Mouse (Mus musculus) heart, postnatal 0 days (tissue): ENCODE data around the gene Rock2. TPM values are rescaled to one million over a fixed set of nuclear protein-coding genes. Genes with fewer than 3 reads are reported as not detected.

ENCODE experiments used
- ATAC-seq: fragments of 200-750 bp; cut with Nextera tagmentation; 2 replicates; pipeline ENCODE4 v1.8.0; 2017; ENCODE audit warnings: low read depth, moderate number of reproducible peaks, moderate library complexity; ENCODE audit not compliant: insufficient read depth
- DNase-seq: peaks from one replicate; pipeline ENCODE4 v3.0.0-alpha.2; 2016; ENCODE audit warnings: low spot score
- H3K27ac ChIP-seq: fragments of 300-500 bp; sonication (generic); 2 replicates; pipeline ENCODE4 v1.5.1; 2014; ENCODE audit warnings: low read depth, mild to moderate bottlenecking
- H3K27me3 ChIP-seq: fragments of 300-500 bp; sonication (generic); 2 replicates; pipeline ENCODE4 v1.6.1; 2014; ENCODE audit warnings: low read length, mixed read lengths; ENCODE audit not compliant: control insufficient read depth, insufficient read depth
- H3K36me3 ChIP-seq: fragments of 300-500 bp; sonication (generic); replicated peaks from 2 replicates; pipeline ENCODE4 v1.6.1; 2014; ENCODE audit warnings: low read length, mixed read lengths; ENCODE audit not compliant: control insufficient read depth, insufficient read depth
- H3K4me1 ChIP-seq: fragments of 300-500 bp; sonication (generic); 2 replicates; pipeline ENCODE4 v1.6.1; 2014; ENCODE audit warnings: antibody characterized with exemption; ENCODE audit not compliant: control insufficient read depth, insufficient read depth
- H3K4me2 ChIP-seq: fragments of 300-500 bp; sonication (generic); 2 replicates; pipeline ENCODE4 v1.6.1; 2014; ENCODE audit warnings: low read depth, mild to moderate bottlenecking, low read length, moderate library complexity
- H3K4me3 ChIP-seq: fragments of 300-500 bp; sonication (generic); 2 replicates; pipeline ENCODE4 v1.5.1; 2014; ENCODE audit warnings: low read depth, low read length
- H3K9ac ChIP-seq: fragments of 300-500 bp; sonication (generic); replicated peaks from 2 replicates; pipeline ENCODE4 v1.6.1; 2014; ENCODE audit warnings: low read depth, low read length, mixed read lengths
- H3K9me3 ChIP-seq: fragments of 300-500 bp; sonication (generic); replicated peaks from 2 replicates; pipeline ENCODE4 v1.6.1; 2016; ENCODE audit warnings: low read length; ENCODE audit not compliant: control insufficient read depth
- CTCF ChIP-seq: IDR thresholded peaks from 2 replicates; pipeline ENCODE4 v1.5.1; 2016; ENCODE audit warnings: antibody characterized with exemption, control low read depth, low read depth
- EP300 ChIP-seq: IDR thresholded peaks from 2 replicates; pipeline ENCODE4 v1.6.1; 2016; ENCODE audit warnings: antibody characterized with exemption, low read depth
- WGBS: fragments of 180-500 bp; shearing (Covaris S2); extraction: QIAGEN DNeasy Blood & Tissue Kit; methylation state at CpG from one replicate; pipeline ENCODE4 v1.1.7; 2014; 5-methylcytosine and 5-hydroxymethylcytosine counted together
- polyA plus RNA-seq: library from polyadenylated mRNA; unstranded; fragments of >200 nt; fragmentation: Nextera tagmentation; extraction: Ambion mirVana; gene quantifications from 2 replicates; pipeline ENCODE4 v1.2.1, GENCODE M21; 2015
- total RNA-seq: library from RNA; depleted of rRNA; stranded (reverse); fragments of >200 nt; gene quantifications from 2 replicates; pipeline ENCODE4 v1.2.3, GENCODE M21; 2014; ENCODE audit warnings: low replicate concordance

Rock2 gene
- total and polyA plus RNA-seq, 2 experiments from 2014 or later: 24.6 to 49.2 TPM

- Histone ChIP-seq H3K27me3 (no peaks in the 10 kb centered on the region), H3K4me1 (peaks cover 10% of the 10 kb centered on the region; the same call in 1 of the 2 replicates), H3K4me2 (no peak overlapping the region), H3K4me3 (no peak overlapping the region), H3K27ac (no peak overlapping the region), H3K9me3 (no peaks in the 10 kb centered on the region), H3K36me3 (no peaks in the 10 kb centered on the region), H3K9ac (no peak overlapping the region)
- DNase-seq (no peak), ATAC-seq (no peak)
- WGBS: 93% methylated on average over 4 of the region's 4 CpGs
- no peak for TF ChIP-seq CTCF
- no peak for TF ChIP-seq EP300
Observed at GRCm38 (mm10) chr12:16884534-16884933, 10.2 kb upstream of the Rock2 start.

- ATAC-seq: no peak
- 81% methylated on average over 6 of the region's 6 CpGs for WGBS
- H3K4me1 ChIP-seq: peaks cover 10% of the 10 kb centered on the region; the same call in 1 of the 2 replicates
- no peaks in the 10 kb centered on the region for H3K9me3 ChIP-seq
- H3K9ac ChIP-seq: no peak overlapping the region
- DNase-seq: no peak
- H3K27me3 ChIP-seq: no peaks in the 10 kb centered on the region
- no peak overlapping the region for H3K4me3 ChIP-seq
- TF ChIP-seq EP300 (no peak), CTCF (no peak)
- no peak overlapping the region for H3K27ac ChIP-seq
- no peak overlapping the region for H3K4me2 ChIP-seq
- H3K36me3 ChIP-seq: no peaks in the 10 kb centered on the region
Observed at GRCm38 (mm10) chr12:16886354-16886753, 8.3 kb upstream of the Rock2 start.

GRCm38 (mm10) chr12:16893039-16893438 lies 1.7 kb upstream of the Rock2 start:
- no peak for TF ChIP-seq CTCF
- TF ChIP-seq EP300: no peak
- H3K4me1 ChIP-seq: peaks cover 12% of the 10 kb centered on the region
- 92% methylated on average over 2 of the region's 2 CpGs for WGBS
- no peaks in the 10 kb centered on the region for H3K36me3 ChIP-seq
- no peak overlapping the region for H3K4me2 ChIP-seq
- no peaks in the 10 kb centered on the region for H3K27me3 ChIP-seq
- ATAC-seq (no peak), DNase-seq (no peak)
- H3K4me3 ChIP-seq: no peak overlapping the region
- peak overlapping the region; percentile 98 for H3K27ac ChIP-seq
- no peak overlapping the region for H3K9ac ChIP-seq
- H3K9me3 ChIP-seq: no peaks in the 10 kb centered on the region

- Histone ChIP-seq H3K27me3 (no peaks in the 10 kb centered on the region), H3K36me3 (no peaks in the 10 kb centered on the region)
- 7% methylated on average over 18 of the region's 18 CpGs for WGBS
Observed at GRCm38 (mm10) chr12:16893656-16894395, 869 bp upstream of the Rock2 start.

GRCm38 (mm10) chr12:16895221-16895928 lies 680 bp downstream of the Rock2 start:
- Histone ChIP-seq H3K4me3 (peak overlapping the region; percentile 92), H3K9me3 (no peaks in the 10 kb centered on the region), H3K27me3 (no peaks in the 10 kb centered on the region), H3K9ac (peak overlapping the region; percentile 98), H3K4me2 (peak overlapping the region; percentile 73), H3K27ac (peak overlapping the region; percentile 98), H3K36me3 (no peaks in the 10 kb centered on the region), H3K4me1 (peaks cover 19% of the 10 kb centered on the region)
- TF ChIP-seq CTCF (no peak), EP300 (no peak)
- DNase-seq (no peak), ATAC-seq (peak; percentile 6; the same call in 1 of the 2 replicates)
- under 1% methylated on average over 41 of the region's 41 CpGs for WGBS

More at GRCm38 (mm10) chr12:16893656-16894395, 869 bp upstream of the Rock2 start:
- ATAC-seq (peak; percentile 22), DNase-seq (peak; percentile 67)
- Histone ChIP-seq H3K4me2 (peak overlapping the region; percentile 73), H3K9me3 (no peaks in the 10 kb centered on the region), H3K4me3 (peak overlapping the region; percentile 92), H3K9ac (peak overlapping the region; percentile 98), H3K27ac (peak overlapping the region; percentile 98), H3K4me1 (peaks cover 16% of the 10 kb centered on the region)
- no peak for TF ChIP-seq EP300
- no peak for TF ChIP-seq CTCF
